Mouse (Mus musculus) lung, embryonic 15.5 days (tissue): ENCODE measurements around the gene Lix1l. TPM values are rescaled to one million over a fixed set of nuclear protein-coding genes. Genes with fewer than 3 reads are reported as not detected.
"Not testable (repeated sequence)": the region's sequence is repeated elsewhere in the genome, so short reads cannot be mapped to it uniquely, and the experiment has no call there.

ENCODE experiments used
- ATAC-seq: fragments of 200-750 bp; cut with Nextera tagmentation; 2 replicates; pipeline ENCODE4 v1.8.0; 2017; ENCODE audit warnings: moderate number of reproducible peaks, borderline replicate concordance; ENCODE audit not compliant: low FRiP score, low TSS enrichment; ENCODE audit errors: extremely low read depth
- H3K27ac ChIP-seq: fragments of 300-500 bp; sonication (generic); 2 replicates; pipeline ENCODE4 v1.5.1; 2015; ENCODE audit warnings: moderate library complexity, mild to moderate bottlenecking, inconsistent platforms
- H3K27me3 ChIP-seq: fragments of 300-500 bp; sonication (generic); 2 replicates; pipeline ENCODE4 v1.6.1; 2015; ENCODE audit warnings: inconsistent platforms
- H3K36me3 ChIP-seq: fragments of 300-500 bp; sonication (generic); 2 replicates; pipeline ENCODE4 v1.6.1; 2015; ENCODE audit warnings: inconsistent platforms
- H3K4me1 ChIP-seq: fragments of 300-500 bp; sonication (generic); 2 replicates; pipeline ENCODE4 v1.6.1; 2015; ENCODE audit warnings: inconsistent platforms
- H3K4me2 ChIP-seq: fragments of 300-500 bp; sonication (generic); 2 replicates; pipeline ENCODE4 v1.6.1; 2015; ENCODE audit warnings: inconsistent platforms, mild to moderate bottlenecking, moderate library complexity
- H3K4me3 ChIP-seq: fragments of 300-500 bp; sonication (generic); 2 replicates; pipeline ENCODE4 v1.5.1; 2015; ENCODE audit warnings: mild to moderate bottlenecking, inconsistent platforms
- H3K9ac ChIP-seq: fragments of 300-500 bp; sonication (generic); 2 replicates; pipeline ENCODE4 v1.6.1; 2015; ENCODE audit warnings: inconsistent platforms
- H3K9me3 ChIP-seq: fragments of 300-500 bp; sonication (generic); 2 replicates; pipeline ENCODE4 v1.6.1; 2016; ENCODE audit warnings: inconsistent platforms
- WGBS: fragments of 180-500 bp; shearing (Covaris S2); methylation state at CpG from one replicate; pipeline ENCODE4 v1.1.7; 2015; 5-methylcytosine and 5-hydroxymethylcytosine counted together
- polyA plus RNA-seq: library from polyadenylated mRNA; unstranded; fragments of >200 nt; fragmentation: Nextera tagmentation; extraction: Ambion mirVana; gene quantifications from 2 replicates; pipeline ENCODE4 v1.2.1, GENCODE M21; 2015

Lix1l gene
- polyA plus RNA-seq, 1 experiment from 2014 or later = 7.9 TPM

- Histone ChIP-seq H3K4me3 (peak within 1 kb of the TSS; percentile 46), H3K9me3 (no peaks in the 10 kb centered on the region), H3K27me3 (peaks cover 44% of the 10 kb centered on the region), H3K36me3 (no peaks in the 10 kb centered on the region), H3K27ac (peak within 1 kb of the TSS; percentile 70; the same call in 1 of the 2 replicates), H3K4me2 (peak within 1 kb of the TSS; percentile 96), H3K4me1 (peaks cover 48% of the 10 kb centered on the region), H3K9ac (peak within 1 kb of the TSS; percentile 50)
- ATAC-seq = 0 out of 2 replicates have a peak, but pooled peaks have one; percentile 5
- WGBS = under 1% methylated on average over 22 of the region's 23 CpGs
These were observed 4.7 kb upstream of the Lix1l start, which contains the start of gene Ankrd34a for GRCm38 (mm10) chr3:96596228-96596707. Gene Ankrd34a (plus strand): TSS chr3:96596636.

- H3K27ac ChIP-seq = no peak overlapping the region
- H3K9me3 ChIP-seq = no peaks in the 10 kb centered on the region
- 2% methylated on average over 10 of the region's 12 CpGs for WGBS
- peak overlapping the region; percentile 96 for H3K4me2 ChIP-seq
- no peaks in the 10 kb centered on the region for H3K36me3 ChIP-seq
- peak overlapping the region; percentile 46 for H3K4me3 ChIP-seq
- H3K4me1 ChIP-seq = peaks cover 48% of the 10 kb centered on the region
- H3K9ac ChIP-seq = peak overlapping the region; percentile 50
- ATAC-seq = no peak
- peaks cover 44% of the 10 kb centered on the region for H3K27me3 ChIP-seq
These were observed 4.1 kb upstream of the Lix1l start for GRCm38 (mm10) chr3:96596855-96597254.

GRCm38 (mm10) chr3:96597435-96597891 is 3.5 kb upstream of the Lix1l start:
- no peak for ATAC-seq
- Histone ChIP-seq H3K4me1 (peaks cover 44% of the 10 kb centered on the region), H3K9me3 (no peaks in the 10 kb centered on the region), H3K4me2 (peak overlapping the region; percentile 96), H3K27me3 (peaks cover 44% of the 10 kb centered on the region), H3K9ac (peak overlapping the region; percentile 50), H3K4me3 (peak overlapping the region; percentile 46), H3K36me3 (no peaks in the 10 kb centered on the region), H3K27ac (peak overlapping the region; percentile 70)
- WGBS = under 1% methylated on average over 40 of the region's 40 CpGs

GRCm38 (mm10) chr3:96598156-96599068 is 2.5 kb upstream of the Lix1l start:
- peak; percentile 5; the same call in 1 of the 2 replicates for ATAC-seq
- peak overlapping the region; percentile 70 for H3K27ac ChIP-seq
- H3K9me3 ChIP-seq = no peaks in the 10 kb centered on the region
- peaks cover 44% of the 10 kb centered on the region for H3K4me1 ChIP-seq
- peak overlapping the region; percentile 46 for H3K4me3 ChIP-seq
- H3K36me3 ChIP-seq = no peaks in the 10 kb centered on the region
- peaks cover 44% of the 10 kb centered on the region for H3K27me3 ChIP-seq
- H3K4me2 ChIP-seq = peak overlapping the region; percentile 96
- 3% methylated on average over 54 of the region's 54 CpGs for WGBS
- peak overlapping the region; percentile 50 for H3K9ac ChIP-seq

- peak overlapping the region; percentile 46; the same call in 1 of the 2 replicates for H3K4me3 ChIP-seq
- no peaks in the 10 kb centered on the region for H3K9me3 ChIP-seq
- H3K4me1 ChIP-seq = peaks cover 47% of the 10 kb centered on the region
- 52% methylated on average over 8 of the region's 8 CpGs for WGBS
- H3K27ac ChIP-seq = no peak overlapping the region
- no peaks in the 10 kb centered on the region for H3K36me3 ChIP-seq
- peak overlapping the region; percentile 96 for H3K4me2 ChIP-seq
- ATAC-seq = no peak
- no peak overlapping the region for H3K9ac ChIP-seq
- peaks cover 44% of the 10 kb centered on the region for H3K27me3 ChIP-seq
These were observed 1.9 kb upstream of the Lix1l start for GRCm38 (mm10) chr3:96599069-96599393.

- Histone ChIP-seq H3K4me1 (peaks cover 47% of the 10 kb centered on the region), H3K27me3 (peaks cover 44% of the 10 kb centered on the region), H3K9ac (no peak overlapping the region), H3K4me3 (no peak overlapping the region), H3K36me3 (no peaks in the 10 kb centered on the region), H3K9me3 (no peaks in the 10 kb centered on the region), H3K27ac (no peak overlapping the region), H3K4me2 (no peak overlapping the region)
- ATAC-seq = no peak
- 74% methylated on average over 3 of the region's 3 CpGs for WGBS
These were observed 1.5 kb upstream of the Lix1l start for GRCm38 (mm10) chr3:96599411-96599810.

- ATAC-seq = peak; percentile 72
- Histone ChIP-seq H3K9ac (peak overlapping the region; percentile 74), H3K27me3 (peaks cover 29% of the 10 kb centered on the region), H3K4me1 (peaks cover 38% of the 10 kb centered on the region), H3K4me3 (peak overlapping the region; percentile 69), H3K27ac (peak overlapping the region; percentile 99), H3K4me2 (peak overlapping the region; percentile 74), H3K36me3 (no peaks in the 10 kb centered on the region), H3K9me3 (no peaks in the 10 kb centered on the region)
- 2% methylated on average over 16 of the region's 40 CpGs for WGBS
These were observed 370 bp downstream of the Lix1l start for GRCm38 (mm10) chr3:96601251-96601787.

GRCm38 (mm10) chr3:96601941-96602703 is 1.2 kb downstream of the Lix1l start:
- H3K4me3 ChIP-seq = peak overlapping the region; percentile 69
- H3K9me3 ChIP-seq = no peaks in the 10 kb centered on the region
- H3K4me2 ChIP-seq = peak overlapping the region; percentile 74
- WGBS = 24% methylated on average over 10 of the region's 10 CpGs
- H3K9ac ChIP-seq = peak overlapping the region; percentile 74
- H3K4me1 ChIP-seq = peaks cover 30% of the 10 kb centered on the region
- no peak for ATAC-seq
- no peaks in the 10 kb centered on the region for H3K36me3 ChIP-seq
- peaks cover 21% of the 10 kb centered on the region for H3K27me3 ChIP-seq
- H3K27ac ChIP-seq = peak overlapping the region; percentile 99

GRCm38 (mm10) chr3:96602704-96603084 is 1.7 kb downstream of the Lix1l start:
- no peak for ATAC-seq
- Histone ChIP-seq H3K27me3 (peaks cover 15% of the 10 kb centered on the region), H3K4me1 (peaks cover 25% of the 10 kb centered on the region), H3K4me3 (peak overlapping the region; percentile 69), H3K36me3 (no peaks in the 10 kb centered on the region), H3K27ac (peak overlapping the region; percentile 99), H3K4me2 (peak overlapping the region; percentile 74), H3K9ac (peak overlapping the region; percentile 74), H3K9me3 (no peaks in the 10 kb centered on the region)
- 14% methylated on average over 5 of the region's 5 CpGs for WGBS

- H3K4me2 ChIP-seq = peak overlapping the region; percentile 74
- no peaks in the 10 kb centered on the region for H3K9me3 ChIP-seq
- H3K9ac ChIP-seq = no peak overlapping the region
- H3K36me3 ChIP-seq = no peaks in the 10 kb centered on the region
- no peak for ATAC-seq
- peak overlapping the region; percentile 99; the same call in 1 of the 2 replicates for H3K27ac ChIP-seq
- H3K4me3 ChIP-seq = peak overlapping the region; percentile 69
- WGBS = 52% methylated on average over 5 of the region's 5 CpGs
- peaks cover 10% of the 10 kb centered on the region; the same call in 1 of the 2 replicates for H3K27me3 ChIP-seq
- peaks cover 19% of the 10 kb centered on the region for H3K4me1 ChIP-seq
These were observed 2.4 kb downstream of the Lix1l start for GRCm38 (mm10) chr3:96603311-96603710.

GRCm38 (mm10) chr3:96606007-96606406 is 5.1 kb downstream of the Lix1l start:
- not testable (repeated sequence) for ATAC-seq, H3K36me3 ChIP-seq, H3K4me3 ChIP-seq, H3K9ac ChIP-seq, H3K9me3 ChIP-seq, H3K4me2 ChIP-seq, H3K27ac ChIP-seq, H3K27me3 ChIP-seq
- WGBS = 90% methylated on average over 4 of the region's 4 CpGs
- H3K4me1 ChIP-seq = peaks cover 12% of the 10 kb centered on the region
